In the genomic region with DNA sequence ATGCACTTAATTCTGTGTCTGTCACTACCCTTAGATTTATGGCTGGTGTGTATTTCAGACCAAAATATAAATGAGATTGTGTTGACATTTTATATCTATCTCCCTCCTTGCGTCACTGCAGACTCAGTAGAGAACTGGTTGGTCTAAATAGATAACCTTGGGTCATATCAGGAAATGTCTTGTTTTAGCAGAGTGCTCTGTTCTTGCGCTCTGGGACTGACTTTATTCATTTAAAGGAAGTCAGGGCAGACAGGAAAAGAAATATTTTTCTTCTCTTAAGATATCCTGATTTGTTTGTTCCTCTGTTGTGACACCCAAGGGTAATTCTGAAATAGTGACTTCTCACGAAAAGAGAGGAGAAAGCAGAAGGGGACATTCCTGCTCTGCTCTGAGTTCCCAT, we compare ENCODE assay signal across 12 mouse cellular contexts.
"Had no signal": no experiment of that assay in that cellular context is flagged by ENCODE, and none has a peak within 500 bp of the region (broad histone marks: within the 10 kb centered on the region; RNA-seq: fewer than 3 reads in every experiment).

No protein-coding gene starts in this region.

- ATAC-seq: intestine, postnatal 0 days; liver, embryonic 12.5 days had no signal

- H3K4me2 ChIP-seq: kidney, embryonic 15.5 days; limb, embryonic 12.5 days; limb, embryonic 15.5 days; liver, embryonic 12.5 days; liver, embryonic 15.5 days; midbrain, embryonic 11.5 days had no signal

- H3K4me1 ChIP-seq: kidney, embryonic 15.5 days; liver, embryonic 12.5 days; liver, embryonic 15.5 days had no signal

- H3K27ac ChIP-seq: kidney, embryonic 15.5 days; limb, embryonic 12.5 days; limb, embryonic 15.5 days; liver, embryonic 12.5 days; liver, embryonic 15.5 days had no signal

- H3K4me3 ChIP-seq: kidney, embryonic 15.5 days; limb, embryonic 12.5 days; limb, embryonic 15.5 days; liver, embryonic 12.5 days; liver, embryonic 15.5 days had no signal

- H3K9me3 ChIP-seq: kidney, embryonic 15.5 days; limb, embryonic 12.5 days; limb, embryonic 15.5 days; liver, embryonic 12.5 days; liver, embryonic 15.5 days had no signal

- DNase-seq: left cerebral cortex, postnatal 4 days; lung, adult 2 months; lung, postnatal 4 days; thymus, adult 18-20 months; thymus, postnatal 36 days had no signal

- H3K9ac ChIP-seq: kidney, embryonic 15.5 days; limb, embryonic 12.5 days; limb, embryonic 15.5 days; liver, embryonic 12.5 days; liver, embryonic 15.5 days had no signal

- H3K27me3 ChIP-seq: kidney, embryonic 15.5 days; limb, embryonic 12.5 days; limb, embryonic 15.5 days; liver, embryonic 12.5 days; liver, embryonic 15.5 days had no signal

- H3K36me3 ChIP-seq: kidney, embryonic 15.5 days; limb, embryonic 12.5 days; limb, embryonic 15.5 days; liver, embryonic 12.5 days; liver, embryonic 15.5 days had no signal
